Comparison of ENCODE assay signal across 22 mouse cellular contexts in the genomic region with DNA sequence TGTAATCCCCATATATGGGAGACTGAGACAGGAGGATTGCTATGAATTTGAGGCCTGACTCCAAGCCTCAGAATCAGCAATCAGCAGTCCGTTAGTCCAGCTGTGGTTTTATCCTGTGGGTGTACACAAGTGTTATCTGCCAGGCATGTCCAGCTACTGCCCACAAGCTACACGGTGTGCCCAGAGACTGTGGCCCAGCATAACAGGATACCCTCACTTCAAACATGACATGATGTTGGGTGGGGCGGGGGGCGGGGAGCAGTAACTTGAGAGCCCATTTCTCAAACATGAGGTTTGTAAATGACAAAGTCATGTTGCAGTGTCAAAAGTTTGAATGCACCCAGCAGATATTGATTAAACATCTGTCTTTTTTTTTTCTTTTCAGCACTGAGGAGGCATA. TPM values are rescaled to one million over a fixed set of nuclear protein-coding genes. Genes with fewer than 3 reads are reported as not detected.
DNase-seq lines count a peak whose midpoint lies in the region; ATAC-seq lines count a peak whose summit lies in the region.
"Had no signal": no experiment of that assay in that cellular context is flagged by ENCODE, and none has a peak within 500 bp of the region (broad histone marks: within the 10 kb centered on the region; RNA-seq: fewer than 3 reads in every experiment).

No protein-coding gene starts in this region.

- H3K9me3 ChIP-seq in heart, embryonic 11.5 days (replicated peaks; ENCODE audit: control insufficient read depth, low read length), result no peaks in the 10 kb centered on the region
- H3K9me3 ChIP-seq in liver, embryonic 11.5 days (ENCODE audit: control insufficient read depth, low read length), result no peaks in the 10 kb centered on the region
- no peaks in the 10 kb centered on the region for H3K9me3 ChIP-seq in liver, embryonic 15.5 days (replicated peaks)
- H3K9me3 ChIP-seq: embryonic facial prominence, embryonic 13.5 days; forebrain, embryonic 13.5 days; heart, embryonic 13.5 days; hindbrain, embryonic 15.5 days had no signal

- peaks cover 12% of the 10 kb centered on the region for H3K36me3 ChIP-seq in heart, embryonic 11.5 days (ENCODE audit: control insufficient read depth, insufficient read depth, low read length)
- H3K36me3 ChIP-seq in liver, embryonic 11.5 days (ENCODE audit: control insufficient read depth, insufficient read depth, low read length), result peaks cover 11% of the 10 kb centered on the region
- peaks cover 65% of the 10 kb centered on the region for H3K36me3 ChIP-seq in liver, embryonic 15.5 days (replicated peaks)

- 82% methylated on average over 4 of the region's 4 CpGs for WGBS in heart, embryonic 11.5 days (ENCODE audit: insufficient replicate concordance)
- 57% methylated on average over 4 of the region's 4 CpGs for WGBS in liver, embryonic 11.5 days
- WGBS in liver, embryonic 15.5 days (ENCODE audit: insufficient replicate concordance), result 36% methylated on average over 4 of the region's 4 CpGs

- DNase-seq in heart, adult 11 months, result peak; percentile 46
- peak; percentile 86 for DNase-seq in 416B (ENCODE audit: low read depth)
- no peak for DNase-seq in liver, embryonic 11.5 days (ENCODE audit: low spot score)
- DNase-seq in kidney, postnatal 36 days, result no peak
- DNase-seq in layer of hippocampus, adult 11-12 months (ENCODE audit: low spot score), result no peak
- DNase-seq: cerebellum, adult 11-12 months; cerebellum, adult 9-10 months; cerebellum, postnatal 25 days; forebrain, postnatal 0 days; gastrocnemius, postnatal 14 days; heart, postnatal 36 days had no signal

- H3K27ac ChIP-seq in heart, embryonic 11.5 days (ENCODE audit: low read depth, low read length), result no peak overlapping the region
- H3K27ac ChIP-seq in liver, embryonic 11.5 days (ENCODE audit: low read depth, low read length), result peak overlapping the region; percentile 88; the same call in 1 of the 2 replicates
- peak overlapping the region; percentile 87 for H3K27ac ChIP-seq in liver, embryonic 15.5 days (replicated peaks)
- H3K27ac ChIP-seq: embryonic facial prominence, embryonic 13.5 days; forebrain, embryonic 13.5 days; heart, embryonic 13.5 days; hindbrain, embryonic 15.5 days had no signal

- H3K4me1 ChIP-seq in heart, embryonic 11.5 days (ENCODE audit: control insufficient read depth, insufficient read depth, low read length), result no peaks in the 10 kb centered on the region
- peaks cover 16% of the 10 kb centered on the region for H3K4me1 ChIP-seq in liver, embryonic 11.5 days (replicated peaks; ENCODE audit: control insufficient read depth, insufficient read depth, low read length)
- H3K4me1 ChIP-seq in liver, embryonic 15.5 days (replicated peaks), result peaks cover 54% of the 10 kb centered on the region
- H3K4me1 ChIP-seq: embryonic facial prominence, embryonic 13.5 days; forebrain, embryonic 13.5 days; heart, embryonic 13.5 days had no signal

- ATAC-seq in heart, embryonic 11.5 days (replicated peaks; ENCODE audit: insufficient number of reproducible peaks, low FRiP score, low TSS enrichment), result no peak
- no peak for ATAC-seq in liver, embryonic 11.5 days (replicated peaks; ENCODE audit: low FRiP score)
- ATAC-seq in liver, embryonic 15.5 days (ENCODE audit: insufficient read depth), result no peak
- ATAC-seq in cerebellum, adult (ENCODE audit: insufficient number of reproducible peaks, low FRiP score, low TSS enrichment), result no peak
- ATAC-seq: forebrain, embryonic 13.5 days; forebrain, postnatal 0 days had no signal

- no peak overlapping the region for H3K9ac ChIP-seq in heart, embryonic 11.5 days (ENCODE audit: low read depth, low read length)
- H3K9ac ChIP-seq in liver, embryonic 11.5 days (ENCODE audit: low read depth, low read length), result no peak overlapping the region
- H3K9ac ChIP-seq in liver, embryonic 15.5 days, result no peak overlapping the region
- H3K9ac ChIP-seq: embryonic facial prominence, embryonic 13.5 days; forebrain, embryonic 13.5 days; forebrain, postnatal 0 days; heart, embryonic 13.5 days; hindbrain, embryonic 15.5 days had no signal

- H3K4me2 ChIP-seq in heart, embryonic 11.5 days, result no peak overlapping the region
- H3K4me2 ChIP-seq in liver, embryonic 11.5 days, result no peak overlapping the region
- peak overlapping the region; percentile 55; the same call in 1 of the 2 replicates for H3K4me2 ChIP-seq in liver, embryonic 15.5 days
- H3K4me2 ChIP-seq: embryonic facial prominence, embryonic 13.5 days; forebrain, embryonic 13.5 days; heart, embryonic 13.5 days; hindbrain, embryonic 15.5 days had no signal

- no peak overlapping the region for H3K4me3 ChIP-seq in heart, embryonic 11.5 days (ENCODE audit: low read depth, low read length)
- H3K4me3 ChIP-seq in liver, embryonic 11.5 days (ENCODE audit: low read depth, low read length), result no peak overlapping the region
- no peak overlapping the region for H3K4me3 ChIP-seq in liver, embryonic 15.5 days (replicated peaks)
- H3K4me3 ChIP-seq: embryonic facial prominence, embryonic 13.5 days; forebrain, embryonic 13.5 days; heart, embryonic 13.5 days; hindbrain, embryonic 15.5 days had no signal

- no peaks in the 10 kb centered on the region for H3K27me3 ChIP-seq in heart, embryonic 11.5 days (ENCODE audit: control insufficient read depth, insufficient read depth, low read length)
- no peaks in the 10 kb centered on the region for H3K27me3 ChIP-seq in liver, embryonic 11.5 days (replicated peaks; ENCODE audit: control insufficient read depth, insufficient read depth, low read length)
- no peaks in the 10 kb centered on the region for H3K27me3 ChIP-seq in liver, embryonic 15.5 days
- H3K27me3 ChIP-seq: embryonic facial prominence, embryonic 13.5 days; forebrain, embryonic 13.5 days; heart, embryonic 13.5 days; hindbrain, embryonic 15.5 days had no signal

RNA-seq across cellular contexts. Expression of a gene that starts 9.7 kb away (rescaled TPM):
- 51.8 and 53.5 TPM in 2 replicates for polyA plus RNA-seq in heart, embryonic 11.5 days (2014; fragmentation: Nextera tagmentation; extraction: Ambion mirVana)
- 103 and 110 TPM in 2 replicates for polyA plus RNA-seq in liver, embryonic 11.5 days (2014; fragmentation: Nextera tagmentation; extraction: Ambion mirVana)
- 69.4 and 69.6 TPM in 2 replicates for polyA plus RNA-seq in liver, embryonic 15.5 days (2015; fragmentation: Nextera tagmentation; extraction: Ambion mirVana)

RNA-seq across cellular contexts. Expression of a gene that starts 21.6 kb away (rescaled TPM):
- polyA plus RNA-seq in heart, embryonic 11.5 days (2014; fragmentation: Nextera tagmentation; extraction: Ambion mirVana), result not detected in 2 replicates
- not detected in 2 replicates for polyA plus RNA-seq in liver, embryonic 11.5 days (2014; fragmentation: Nextera tagmentation; extraction: Ambion mirVana)
- not detected in 2 replicates for polyA plus RNA-seq in liver, embryonic 15.5 days (2015; fragmentation: Nextera tagmentation; extraction: Ambion mirVana)
- polyA plus RNA-seq: brain, embryonic 14.5 days; embryonic facial prominence, embryonic 13.5 days; forebrain, embryonic 13.5 days; gonadal fat pad, adult 2 months; heart, embryonic 13.5 days; heart, postnatal 0 days; hindbrain, embryonic 11.5 days; hindbrain, embryonic 15.5 days had no signal

RNA-seq across cellular contexts. Expression of a gene that starts 34.1 kb away (rescaled TPM):
- polyA plus RNA-seq in heart, embryonic 11.5 days (2014; fragmentation: Nextera tagmentation; extraction: Ambion mirVana), result 4.2 and 5.3 TPM in 2 replicates
- polyA plus RNA-seq in liver, embryonic 11.5 days (2014; fragmentation: Nextera tagmentation; extraction: Ambion mirVana), result 1.7 and 2.5 TPM in 2 replicates
- 2.6 and 2.7 TPM in 2 replicates for polyA plus RNA-seq in liver, embryonic 15.5 days (2015; fragmentation: Nextera tagmentation; extraction: Ambion mirVana)

RNA-seq across cellular contexts. Expression of a gene that starts 57.7 kb away (rescaled TPM):
- polyA plus RNA-seq in heart, embryonic 11.5 days (2014; fragmentation: Nextera tagmentation; extraction: Ambion mirVana), result 18.2 and 21.8 TPM in 2 replicates
- 5.6 and 6.8 TPM in 2 replicates for polyA plus RNA-seq in liver, embryonic 11.5 days (2014; fragmentation: Nextera tagmentation; extraction: Ambion mirVana)
- polyA plus RNA-seq in liver, embryonic 15.5 days (2015; fragmentation: Nextera tagmentation; extraction: Ambion mirVana), result 2.9 and 3.2 TPM in 2 replicates

Comparison
In these comparisons a context has a peak if more than half of its experiments do, and no peak if none do; other contexts are left out.
1. DNase-seq: peak in heart, adult 11 months (single experiment) and 416B (single experiment); none in liver, embryonic 11.5 days (single experiment), kidney, postnatal 36 days (0 of 2) and layer of hippocampus, adult 11-12 months (single experiment).